Mouse (Mus musculus) v-Abl transformed pro-B cells (cell line): ENCODE data around the gene Tbca.

ENCODE experiments used
- in situ Hi-C, 2 experiments: fragments of 400-800 bp; cut with MboI; formaldehyde crosslinking; loops; one replicate each; pipeline ENCODE4 v1.15.1; 2025; ENCODE audit not compliant: unreplicated experiment in 2 of 2

The Tbca gene

DNA sequence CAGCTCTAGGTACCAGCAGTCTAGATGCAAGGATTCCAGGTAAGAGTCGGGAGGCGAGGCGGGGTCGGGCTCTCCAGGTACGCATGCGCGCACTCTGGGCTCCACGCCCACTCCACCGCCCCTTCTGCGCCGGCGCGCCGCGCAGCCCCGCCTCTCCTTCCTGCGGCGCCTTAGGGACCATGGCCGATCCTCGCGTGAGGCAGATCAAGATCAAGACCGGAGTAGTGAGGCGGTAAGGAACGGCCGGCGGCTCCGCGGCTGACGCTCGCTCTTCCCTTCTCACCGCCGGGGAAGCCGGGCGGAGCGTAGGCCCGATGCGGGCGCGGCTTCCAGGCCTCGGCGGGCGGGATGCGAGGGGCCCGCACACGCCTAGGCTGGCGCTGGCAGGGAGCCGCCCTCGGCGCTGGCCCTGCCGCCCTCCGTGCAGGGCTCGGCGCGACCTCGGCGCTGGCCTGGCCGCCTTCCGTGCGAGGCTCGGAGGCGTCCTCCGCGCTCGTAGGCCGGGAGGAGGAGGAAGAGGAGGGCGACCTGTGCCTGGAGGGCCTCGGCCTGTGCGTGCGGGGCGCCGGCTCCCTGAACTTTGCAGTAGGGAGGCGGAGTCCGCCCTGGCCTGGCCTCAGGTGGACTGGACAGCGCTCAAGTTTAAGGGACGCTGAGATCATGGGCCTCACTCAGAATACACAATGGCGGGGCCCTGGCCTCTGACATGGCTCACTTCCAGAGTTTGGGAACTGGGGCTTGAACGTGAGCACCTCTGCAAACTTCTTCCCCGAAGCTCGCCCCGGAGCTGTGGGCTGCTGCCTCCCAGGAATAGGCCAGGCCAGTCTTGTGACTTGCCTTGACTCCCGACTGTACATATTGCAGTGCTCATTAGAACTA, at the start of gene Tbca:
Gene Tbca (plus strand): TSS at position 140 of the 879 bp plus-strand sequence.
- in situ Hi-C loops, result loop anchor here in 1 of 2 experiments (25.0 kb wide), 1 partner anchor 548 kb away; no protein-coding TSS in a partner anchor

- in situ Hi-C loops, result no loop called here
Measured at GRCm38 (mm10) chr13:94745176-94745575, 43.5 kb upstream of the Tbca start.

DNA sequence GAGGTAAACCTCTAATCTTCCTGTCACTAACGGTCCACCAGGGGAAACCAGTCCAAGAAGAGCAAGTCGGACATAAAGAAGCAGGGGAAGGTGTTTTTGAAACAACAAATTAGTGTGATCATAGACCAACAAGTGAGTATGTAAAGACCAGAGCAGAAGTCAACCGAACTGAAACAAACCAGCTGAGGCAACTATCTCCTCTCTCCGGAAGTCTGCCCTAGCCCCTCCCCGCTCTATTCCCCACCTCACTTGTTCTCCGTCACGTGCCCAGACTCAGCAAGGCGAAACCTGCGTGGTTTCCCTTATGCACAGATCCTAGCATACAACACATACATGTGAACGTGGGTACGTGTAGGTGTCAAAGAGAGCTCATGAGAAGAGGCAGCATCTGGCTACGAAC, 22.9 kb upstream of the Tbca start:
- in situ Hi-C loops, result no loop called here

GRCm38 (mm10) chr13:94768460-94769154, 20.1 kb upstream of the Tbca start:
- in situ Hi-C loops, result no loop called here

DNA sequence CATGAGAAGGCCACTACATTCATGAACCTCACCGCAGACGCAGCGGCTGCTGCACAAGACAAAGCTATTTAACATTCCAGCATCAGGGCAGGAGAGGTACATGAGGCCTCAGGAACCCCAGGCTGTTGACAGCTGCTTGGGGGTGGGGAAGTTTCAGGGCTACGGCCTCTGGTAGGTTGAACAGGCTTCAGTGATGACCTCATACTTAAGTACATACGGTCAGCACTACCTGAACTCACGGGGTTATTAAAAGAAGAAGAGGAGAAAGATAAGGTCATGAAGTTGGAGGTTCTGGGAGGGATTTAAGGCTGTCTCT, 19.6 kb upstream of the Tbca start:
- in situ Hi-C loops, result no loop called here

DNA sequence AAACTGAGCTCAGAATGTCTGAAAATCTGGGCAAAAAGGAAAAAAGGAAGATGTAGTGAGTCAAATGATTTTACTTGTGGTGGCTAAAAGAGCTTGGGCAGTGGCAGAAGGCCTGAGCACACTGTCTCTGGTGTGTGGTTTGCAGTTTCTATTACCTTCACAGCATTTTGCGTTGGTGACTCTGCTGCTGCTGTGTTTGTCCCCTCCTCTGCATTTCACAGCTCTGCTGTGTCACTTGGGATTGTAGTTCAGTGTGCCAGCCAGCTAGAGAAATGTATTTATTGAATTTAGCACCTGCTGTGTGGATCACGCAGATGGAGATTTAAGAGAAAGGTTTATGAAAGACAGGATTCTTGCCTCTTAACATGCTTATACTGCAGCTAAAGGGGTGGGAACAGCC, 1.8 kb upstream of the Tbca start:
- in situ Hi-C loops, result loop anchor here in 1 of 2 experiments (25.0 kb wide), 1 partner anchor 550 kb away; no protein-coding TSS in a partner anchor

DNA sequence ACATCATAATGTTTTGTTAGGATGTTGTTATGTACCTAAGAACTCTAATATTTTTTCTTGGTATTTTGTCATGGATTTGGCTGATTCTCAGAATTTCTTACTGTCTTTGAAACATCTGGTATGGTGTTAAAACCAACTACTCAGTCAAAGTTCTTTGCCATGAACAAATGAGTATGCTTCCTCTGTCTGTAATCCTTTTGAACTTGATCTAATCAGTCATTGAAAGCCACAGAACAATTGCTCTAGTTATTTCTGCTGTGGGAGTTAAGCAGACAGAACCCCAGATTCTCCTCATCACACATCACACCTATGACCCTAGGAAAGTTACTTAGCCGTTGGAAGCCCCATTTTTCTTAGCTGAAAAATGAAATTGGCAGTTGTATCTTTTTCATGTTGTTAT, 6.0 kb downstream of the Tbca start:
- in situ Hi-C loops, result loop anchor here in 1 of 2 experiments (25.0 kb wide), 1 partner anchor 543 kb away; no protein-coding TSS in a partner anchor

DNA sequence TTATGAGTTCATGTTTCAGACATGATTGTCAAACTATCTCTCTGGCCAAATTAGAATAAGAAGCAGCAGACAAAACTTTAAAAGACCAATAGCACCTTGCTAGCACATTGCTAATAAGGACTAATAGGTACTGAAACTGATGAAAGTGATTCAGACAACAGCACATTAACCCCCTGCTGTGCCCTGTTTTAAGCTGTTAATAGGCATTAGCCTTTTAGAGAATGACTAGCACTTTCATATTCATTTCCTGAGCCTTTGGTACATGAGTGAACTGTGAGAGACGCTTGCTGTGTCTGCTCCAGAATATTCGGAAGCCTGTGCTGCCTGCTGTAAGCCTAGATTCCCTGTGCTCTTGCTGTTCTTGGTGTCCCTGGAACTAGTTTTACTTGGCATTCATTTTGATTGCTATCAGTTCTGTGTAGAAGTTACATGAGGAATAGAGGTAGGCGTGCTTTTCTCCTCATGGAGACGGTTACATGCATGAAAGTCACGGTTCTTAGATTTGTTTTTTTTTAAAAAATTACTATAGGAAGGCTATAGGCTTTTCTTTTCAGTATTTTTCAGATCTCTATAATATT, 14.9 kb downstream of the Tbca start:
- in situ Hi-C loops, result no loop called here

DNA sequence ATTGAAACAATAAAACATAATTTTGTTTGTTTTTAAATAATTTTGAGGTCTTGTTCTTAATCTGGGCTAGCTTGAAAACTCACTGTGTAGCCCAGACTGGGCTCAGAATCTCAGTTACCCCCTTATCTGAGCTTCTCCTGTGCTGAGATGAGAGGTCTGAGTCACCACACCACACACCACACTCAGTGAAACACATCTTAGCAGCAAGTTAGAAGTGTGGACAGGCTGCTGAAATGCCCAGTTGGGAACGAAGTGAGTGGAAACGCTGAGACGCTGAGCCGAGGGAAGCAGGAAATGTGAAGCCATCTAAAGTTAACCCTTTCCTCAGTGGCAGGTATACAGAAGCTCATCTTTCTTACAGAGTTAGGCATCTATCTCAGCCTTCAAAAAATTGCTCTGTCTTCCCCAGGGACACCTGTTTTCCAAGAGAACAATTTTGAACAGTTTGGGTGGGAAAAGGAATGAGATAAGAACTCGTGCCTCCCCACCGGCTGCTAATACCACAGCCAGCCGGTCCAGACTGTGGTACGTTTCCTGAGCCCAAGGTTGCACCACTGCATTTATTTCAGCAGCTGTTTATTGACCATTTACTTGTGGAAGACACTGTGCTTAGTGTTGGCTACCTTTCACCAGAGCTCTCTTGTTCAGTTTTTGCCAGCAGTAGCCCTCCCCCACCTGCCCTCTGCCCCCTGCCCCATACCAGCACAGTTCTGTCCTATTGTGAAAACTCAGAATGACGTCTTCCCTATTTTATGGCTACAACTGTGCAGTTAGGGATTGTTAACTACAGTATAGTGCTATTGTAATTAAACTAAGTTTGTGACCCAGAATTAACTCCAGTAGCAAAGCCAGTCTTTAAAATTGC, 17.8 kb downstream of the Tbca start:
- in situ Hi-C loops, result no loop called here

DNA sequence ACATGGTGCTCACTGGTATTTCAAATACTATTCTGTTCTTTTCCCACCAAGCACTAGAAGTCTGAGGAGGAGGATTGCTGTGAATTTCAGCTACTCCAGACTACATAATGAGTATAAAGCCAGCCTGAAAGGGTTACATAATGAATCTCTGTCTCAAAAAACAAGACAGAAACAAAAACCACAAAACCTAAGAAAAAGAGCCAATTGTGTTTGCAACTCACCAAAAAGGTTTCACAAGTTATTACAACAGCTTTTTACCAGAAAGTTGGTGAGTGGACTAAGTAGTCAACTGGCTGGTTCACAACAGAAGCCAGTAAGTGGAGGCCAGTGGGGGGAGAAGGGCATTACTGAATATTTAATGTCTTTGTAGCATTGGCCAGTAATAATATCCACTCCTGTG, 19.9 kb downstream of the Tbca start:
- in situ Hi-C loops, result no loop called here

GRCm38 (mm10) chr13:94809724-94810123, 21.0 kb downstream of the Tbca start:
- in situ Hi-C loops, result no loop called here

GRCm38 (mm10) chr13:94811451-94811850, 22.7 kb downstream of the Tbca start:
- in situ Hi-C loops, result no loop called here

GRCm38 (mm10) chr13:94813770-94814169, 25.1 kb downstream of the Tbca start:
- in situ Hi-C loops, result no loop called here

DNA sequence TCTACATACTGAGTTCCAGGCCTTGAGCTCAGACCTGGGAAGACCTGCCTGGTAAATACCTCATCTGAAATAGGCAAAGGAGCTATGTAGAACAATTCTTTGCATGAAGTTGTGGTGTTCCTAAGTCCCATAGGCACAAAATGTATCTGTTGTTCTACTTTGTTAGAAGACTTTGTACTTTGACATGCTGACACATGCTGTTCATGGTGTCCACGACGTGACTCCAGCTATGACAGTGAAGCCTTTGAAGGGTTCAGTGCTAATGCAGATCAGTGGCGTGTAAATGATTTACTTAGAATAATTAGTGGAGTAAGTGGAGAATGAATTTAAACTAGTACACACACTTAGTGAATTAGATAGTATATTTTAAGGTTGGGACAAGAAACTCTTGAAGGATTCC, 31.8 kb downstream of the Tbca start:
- in situ Hi-C loops, result no loop called here

GRCm38 (mm10) chr13:94820956-94821355, 32.2 kb downstream of the Tbca start:
- in situ Hi-C loops, result no loop called here

GRCm38 (mm10) chr13:94826389-94826788, 37.7 kb downstream of the Tbca start:
- in situ Hi-C loops, result no loop called here

DNA sequence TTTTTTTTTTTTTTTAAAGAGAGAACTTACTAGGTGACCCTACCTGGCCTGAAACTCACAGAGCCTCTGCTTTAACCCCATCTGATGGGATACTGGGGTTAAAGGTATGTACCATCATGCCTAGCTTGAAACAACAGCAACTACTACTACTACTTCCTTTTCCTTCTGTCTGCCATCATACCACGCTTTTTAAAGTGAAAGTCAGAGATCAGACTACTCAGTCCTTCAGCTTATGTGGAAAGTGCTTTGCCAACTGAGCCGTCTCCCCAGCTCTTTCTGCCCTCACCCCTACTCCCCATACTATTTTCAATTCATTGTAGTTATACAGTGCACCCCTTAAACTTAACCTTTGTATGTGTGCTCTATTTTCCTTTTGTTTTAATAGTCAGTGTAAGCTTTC, 38.3 kb downstream of the Tbca start:
- in situ Hi-C loops, result no loop called here

DNA sequence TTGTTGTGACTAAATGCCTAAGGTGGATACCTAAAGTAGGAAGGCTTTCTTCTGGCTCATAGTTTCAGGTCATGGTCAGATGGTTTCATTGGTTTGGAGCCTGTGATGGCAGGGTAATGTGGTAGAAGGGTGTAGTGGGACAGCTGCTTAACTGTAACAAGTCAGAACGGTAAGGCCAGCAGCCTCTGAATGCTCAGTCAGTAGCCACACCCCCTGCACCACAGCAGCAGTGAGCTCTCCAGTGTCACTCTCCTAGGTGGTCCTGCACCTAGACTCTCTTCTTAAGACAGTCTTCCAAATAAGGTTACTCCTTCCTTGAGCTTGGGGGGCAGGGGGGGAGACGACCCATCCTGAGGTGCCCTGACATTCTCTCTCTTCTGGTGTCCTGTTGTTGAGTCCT, 39.1 kb downstream of the Tbca start:
- in situ Hi-C loops, result no loop called here

GRCm38 (mm10) chr13:94838047-94838720, 49.5 kb downstream of the Tbca start:
- in situ Hi-C loops, result no loop called here

- in situ Hi-C loops, result no loop called here
Measured at GRCm38 (mm10) chr13:94838756-94839337, 50.1 kb downstream of the Tbca start.
